Mouse (Mus musculus) intestine, embryonic 15.5 days (tissue): ENCODE measurements at regions not wholly inside any gene's neighbourhood (a gene's known extent, or its start where the extent isn't known, plus 50 kb on each side); places are given as distances from the start of the nearest gene placed in this dataset.
A peak's percentile ranks its signal among the peaks of the same experiment; 100 is the strongest.

ENCODE experiments used
- ATAC-seq: fragments of 200-750 bp; cut with Nextera tagmentation; 2 replicates; pipeline ENCODE4 v1.8.0; 2017; ENCODE audit warnings: moderate TSS enrichment, moderate library complexity
- H3K27ac ChIP-seq: fragments of 300-500 bp; sonication (generic); 2 replicates; pipeline ENCODE4 v1.5.1; 2015; ENCODE audit warnings: mild to moderate bottlenecking, inconsistent platforms
- H3K27me3 ChIP-seq: fragments of 300-500 bp; sonication (generic); replicated peaks from 2 replicates; pipeline ENCODE4 v1.6.1; 2015; ENCODE audit warnings: inconsistent platforms
- H3K36me3 ChIP-seq: fragments of 300-500 bp; sonication (generic); 2 replicates; pipeline ENCODE4 v1.6.1; 2015; ENCODE audit warnings: inconsistent platforms
- H3K4me1 ChIP-seq: fragments of 300-500 bp; sonication (generic); replicated peaks from 2 replicates; pipeline ENCODE4 v1.6.1; 2015; ENCODE audit warnings: inconsistent platforms
- H3K4me2 ChIP-seq: fragments of 300-500 bp; sonication (generic); replicated peaks from 2 replicates; pipeline ENCODE4 v1.6.1; 2015; ENCODE audit warnings: mild to moderate bottlenecking, inconsistent platforms
- H3K4me3 ChIP-seq: fragments of 300-500 bp; sonication (generic); replicated peaks from 2 replicates; pipeline ENCODE4 v1.5.1; 2015; ENCODE audit warnings: inconsistent platforms
- H3K9ac ChIP-seq: fragments of 300-500 bp; sonication (generic); 2 replicates; pipeline ENCODE4 v1.6.1; 2015; ENCODE audit warnings: inconsistent platforms
- H3K9me3 ChIP-seq: fragments of 300-500 bp; sonication (generic); 2 replicates; pipeline ENCODE4 v1.6.1; 2016; ENCODE audit warnings: inconsistent platforms
- WGBS: fragments of 180-500 bp; shearing (Covaris S2); methylation state at CpG from one replicate; pipeline ENCODE4 v1.1.7; 2015; 5-methylcytosine and 5-hydroxymethylcytosine counted together

DNA sequence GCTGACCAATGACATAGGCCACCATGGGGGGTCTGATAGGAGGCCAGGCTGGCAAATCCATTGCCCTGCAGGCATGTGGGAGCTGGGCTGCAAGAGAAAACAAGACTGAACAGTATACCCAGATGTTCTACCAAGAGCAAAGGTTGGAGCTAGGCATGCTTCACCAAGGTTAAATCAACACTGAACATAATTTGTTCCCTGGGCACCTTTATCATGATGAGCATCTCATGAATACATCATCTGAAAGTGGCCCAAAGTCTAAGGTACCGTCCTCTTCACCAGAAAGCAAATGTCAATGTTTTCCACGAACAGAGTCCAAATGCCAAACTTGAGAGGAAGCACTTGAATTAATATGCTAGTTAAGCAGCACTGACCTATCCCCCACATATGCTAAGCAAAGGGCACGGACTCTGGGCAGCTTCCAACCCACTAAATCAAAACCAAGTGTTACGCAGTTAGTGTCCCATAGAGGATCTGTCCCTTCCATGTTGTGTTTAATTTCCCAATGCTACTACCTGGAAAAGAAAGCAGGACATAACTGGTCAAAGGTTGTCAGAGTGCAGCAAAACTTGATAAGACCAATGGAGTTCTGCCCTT is 190.3 kb upstream of the Onecut1 start:
- Histone ChIP-seq H3K4me3 (no peak overlapping the region), H3K4me1 (no peaks in the 10 kb centered on the region), H3K9me3 (no peaks in the 10 kb centered on the region), H3K27me3 (no peaks in the 10 kb centered on the region), H3K4me2 (no peak overlapping the region), H3K36me3 (no peaks in the 10 kb centered on the region), H3K27ac (no peak overlapping the region), H3K9ac (no peak overlapping the region)
- no peak for ATAC-seq
- WGBS, result 86% methylated on average over 4 of the region's 4 CpGs

DNA sequence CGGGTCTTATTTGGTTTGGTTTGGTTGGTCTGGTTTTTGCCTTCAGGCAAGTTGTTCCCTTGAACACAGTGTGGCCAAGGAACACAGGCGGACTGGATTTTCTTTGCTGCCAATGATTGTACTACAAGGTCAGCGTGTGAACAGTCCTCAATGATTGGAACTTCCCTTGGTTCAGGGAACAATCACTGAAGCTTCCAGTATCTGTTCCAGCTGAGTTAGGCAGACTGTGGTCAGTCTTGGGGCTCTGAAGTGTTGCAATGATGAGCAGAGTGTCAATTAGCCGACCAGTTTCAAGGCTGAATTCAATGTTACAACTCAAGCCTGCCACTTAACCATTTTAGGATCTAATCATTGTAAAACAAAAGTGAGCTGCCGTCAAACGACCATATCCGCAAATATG is 189.5 kb upstream of the Onecut1 start:
- H3K36me3 ChIP-seq, result no peaks in the 10 kb centered on the region
- H3K27me3 ChIP-seq, result no peaks in the 10 kb centered on the region
- H3K27ac ChIP-seq, result no peak overlapping the region
- H3K9ac ChIP-seq, result no peak overlapping the region
- H3K9me3 ChIP-seq, result no peaks in the 10 kb centered on the region
- 77% methylated on average over 7 of the region's 7 CpGs for WGBS
- H3K4me1 ChIP-seq, result no peaks in the 10 kb centered on the region
- ATAC-seq, result no peak
- no peak overlapping the region for H3K4me3 ChIP-seq
- H3K4me2 ChIP-seq, result no peak overlapping the region

DNA sequence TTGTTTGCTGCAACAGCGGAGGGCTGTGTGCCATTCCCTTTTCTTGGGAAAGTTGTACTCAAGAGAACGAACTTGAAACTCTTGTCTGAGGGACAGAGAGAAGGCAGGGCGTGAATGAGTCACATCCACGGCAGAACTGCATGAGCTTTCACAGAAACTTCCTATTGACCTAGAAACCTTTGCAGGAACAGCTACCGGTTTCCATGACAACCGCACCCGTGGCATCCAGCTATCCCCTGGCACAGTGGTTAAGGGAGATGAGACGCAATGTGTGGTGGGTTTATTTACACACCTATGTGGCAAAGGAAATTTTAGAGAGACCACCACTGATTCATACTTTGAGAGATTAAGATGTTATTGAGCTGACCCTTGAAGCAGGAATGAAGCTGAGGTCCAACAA is 163.5 kb upstream of the Onecut1 start:
- H3K27ac ChIP-seq, result no peak overlapping the region
- H3K27me3 ChIP-seq, result no peaks in the 10 kb centered on the region
- no peaks in the 10 kb centered on the region for H3K4me1 ChIP-seq
- no peak for ATAC-seq
- WGBS, result 68% methylated on average over 8 of the region's 8 CpGs
- H3K4me3 ChIP-seq, result no peak overlapping the region
- no peaks in the 10 kb centered on the region for H3K36me3 ChIP-seq
- H3K4me2 ChIP-seq, result no peak overlapping the region
- H3K9me3 ChIP-seq, result no peaks in the 10 kb centered on the region
- H3K9ac ChIP-seq, result no peak overlapping the region

DNA sequence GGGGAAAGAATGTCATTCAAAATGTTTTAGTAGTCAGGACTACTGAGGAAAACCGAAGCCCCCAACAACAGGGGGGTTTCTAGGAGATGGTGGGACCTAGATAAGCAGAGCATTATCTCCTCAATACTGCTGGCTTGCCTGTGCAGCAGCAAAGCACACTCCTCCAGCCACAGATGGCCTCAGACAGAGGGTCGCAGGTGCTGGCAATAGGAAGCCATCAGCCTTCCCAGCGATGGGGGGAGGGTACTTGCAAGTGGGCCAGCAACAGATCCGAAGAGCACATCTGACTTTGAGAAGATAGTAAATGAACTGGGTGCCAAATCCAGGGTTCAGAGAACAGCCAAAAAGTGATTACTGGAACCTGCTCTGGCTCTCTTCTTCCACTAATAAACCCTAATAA is 156.0 kb upstream of the Onecut1 start:
- WGBS, result 25% methylated on average over 4 of the region's 4 CpGs
- ATAC-seq, result no peak
- H3K4me3 ChIP-seq, result no peak overlapping the region
- no peak overlapping the region for H3K9ac ChIP-seq
- H3K36me3 ChIP-seq, result no peaks in the 10 kb centered on the region
- no peaks in the 10 kb centered on the region for H3K4me1 ChIP-seq
- H3K9me3 ChIP-seq, result no peaks in the 10 kb centered on the region
- H3K4me2 ChIP-seq, result no peak overlapping the region
- no peaks in the 10 kb centered on the region for H3K27me3 ChIP-seq
- H3K27ac ChIP-seq, result no peak overlapping the region

DNA sequence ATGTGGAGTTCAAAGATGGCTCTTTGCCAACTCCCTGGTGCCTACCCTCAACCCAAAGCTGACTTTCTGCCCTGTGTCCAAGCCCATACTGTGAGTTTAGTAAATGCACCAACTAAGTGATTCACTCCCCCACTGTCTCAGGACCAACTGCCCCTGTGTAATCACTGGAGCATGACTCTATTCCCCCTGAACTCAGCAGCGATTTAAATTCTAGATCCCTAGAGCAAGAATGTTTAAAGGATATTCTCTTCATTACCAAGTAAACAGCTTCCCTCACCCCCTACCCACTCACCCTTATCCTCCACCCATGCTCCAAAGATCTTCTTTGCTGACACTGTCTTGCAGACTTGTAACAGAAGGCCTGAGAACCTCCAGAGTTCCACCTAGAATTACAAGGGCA is 154.1 kb upstream of the Onecut1 start:
- no peaks in the 10 kb centered on the region for H3K36me3 ChIP-seq
- no peak overlapping the region for H3K27ac ChIP-seq
- no peak overlapping the region for H3K9ac ChIP-seq
- H3K9me3 ChIP-seq, result no peaks in the 10 kb centered on the region
- 61% methylated on average over 1 of the region's 1 CpGs for WGBS
- no peaks in the 10 kb centered on the region for H3K4me1 ChIP-seq
- no peak for ATAC-seq
- H3K4me2 ChIP-seq, result no peak overlapping the region
- H3K4me3 ChIP-seq, result no peak overlapping the region
- no peaks in the 10 kb centered on the region for H3K27me3 ChIP-seq

DNA sequence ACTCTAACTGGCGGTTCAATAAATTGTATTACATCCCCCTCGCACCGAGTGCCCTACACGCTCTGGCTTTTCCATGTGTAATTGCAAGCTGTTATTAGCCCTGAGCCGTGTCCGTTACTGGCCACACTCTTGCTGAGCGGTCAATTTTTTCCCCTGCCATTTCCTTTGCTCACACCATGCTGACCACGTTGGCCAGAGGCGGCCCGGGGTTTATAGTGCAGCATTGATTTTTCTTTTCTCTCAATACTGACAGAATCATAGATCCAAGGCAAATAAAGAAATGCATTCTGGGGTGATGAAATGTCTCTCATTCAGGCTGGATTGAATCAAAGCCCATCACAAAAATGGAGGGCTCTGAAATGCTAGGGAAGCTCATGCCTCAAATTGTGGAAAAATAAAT is 150.0 kb upstream of the Onecut1 start:
- WGBS, result 87% methylated on average over 10 of the region's 10 CpGs
- ATAC-seq, result no peak
- H3K4me1 ChIP-seq, result no peaks in the 10 kb centered on the region
- no peak overlapping the region for H3K9ac ChIP-seq
- H3K9me3 ChIP-seq, result no peaks in the 10 kb centered on the region
- H3K4me2 ChIP-seq, result no peak overlapping the region
- H3K27ac ChIP-seq, result no peak overlapping the region
- H3K36me3 ChIP-seq, result no peaks in the 10 kb centered on the region
- no peaks in the 10 kb centered on the region for H3K27me3 ChIP-seq
- H3K4me3 ChIP-seq, result no peak overlapping the region

DNA sequence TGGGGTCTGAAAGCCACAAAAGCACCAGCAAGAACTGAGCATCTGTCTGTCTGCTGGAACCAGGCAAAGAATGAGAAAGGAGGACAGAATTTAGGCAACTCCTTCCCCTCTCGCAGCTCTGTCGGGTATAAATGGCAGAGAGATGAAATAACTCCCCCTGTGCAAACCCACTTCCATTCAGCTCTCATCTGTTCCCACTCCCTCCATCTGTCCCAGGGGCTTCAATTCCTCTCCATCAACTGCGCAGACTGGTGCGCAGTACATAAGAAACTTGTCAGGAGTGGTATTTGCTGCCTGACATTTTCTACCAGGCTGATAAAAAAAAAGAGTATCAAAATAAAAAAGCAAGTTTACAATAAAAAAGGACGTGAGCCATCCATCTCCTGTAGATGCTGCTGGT is 129.3 kb upstream of the Onecut1 start:
- Histone ChIP-seq H3K27ac (no peak overlapping the region), H3K36me3 (no peaks in the 10 kb centered on the region), H3K9ac (no peak overlapping the region), H3K9me3 (no peaks in the 10 kb centered on the region), H3K4me2 (no peak overlapping the region), H3K4me3 (no peak overlapping the region), H3K4me1 (no peaks in the 10 kb centered on the region), H3K27me3 (no peaks in the 10 kb centered on the region)
- 87% methylated on average over 5 of the region's 5 CpGs for WGBS
- no peak for ATAC-seq

DNA sequence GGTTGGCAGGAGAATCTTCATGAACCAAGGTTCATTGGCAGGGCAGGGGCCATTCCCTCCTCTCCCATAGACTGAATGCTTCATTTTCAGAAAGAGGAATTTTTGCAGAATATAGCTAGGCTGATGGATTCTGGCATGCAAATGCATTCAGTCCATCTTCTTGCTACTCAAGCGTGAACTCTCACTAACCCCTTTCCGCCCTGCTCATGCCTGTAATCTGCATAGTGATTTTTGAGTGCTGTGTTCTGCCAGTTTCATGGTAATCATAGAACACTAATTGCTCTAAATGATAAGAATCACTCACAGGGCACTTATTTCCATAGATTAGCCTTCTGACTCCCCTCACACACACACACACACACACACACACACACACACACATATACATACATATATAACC is 119.8 kb upstream of the Onecut1 start:
- Histone ChIP-seq H3K27ac (no peak overlapping the region), H3K9me3 (no peaks in the 10 kb centered on the region), H3K36me3 (no peaks in the 10 kb centered on the region), H3K4me3 (no peak overlapping the region), H3K27me3 (no peaks in the 10 kb centered on the region), H3K4me2 (no peak overlapping the region), H3K4me1 (no peaks in the 10 kb centered on the region), H3K9ac (no peak overlapping the region)
- 94% methylated on average over 2 of the region's 2 CpGs for WGBS
- ATAC-seq, result no peak

DNA sequence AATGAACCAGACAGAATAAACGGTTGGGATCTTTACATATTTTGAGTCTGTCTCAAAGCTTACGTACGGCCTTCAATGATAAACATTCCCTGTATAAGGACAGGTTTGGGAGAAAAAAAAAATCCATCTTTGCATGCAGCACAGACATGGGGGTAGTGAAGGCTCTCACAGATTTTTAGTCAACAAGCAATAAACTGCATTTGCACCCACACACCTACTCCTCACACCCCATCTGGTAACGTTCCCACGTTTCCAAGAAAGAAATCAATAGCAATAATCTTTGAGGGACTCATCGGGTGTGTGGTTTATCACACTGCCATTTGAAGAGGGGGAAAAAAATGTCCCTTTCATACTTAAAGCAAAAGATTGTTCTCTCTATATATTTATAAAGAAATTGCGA is 113.8 kb upstream of the Onecut1 start:
- no peak overlapping the region for H3K4me2 ChIP-seq
- H3K4me3 ChIP-seq, result no peak overlapping the region
- 55% methylated on average over 7 of the region's 7 CpGs for WGBS
- no peaks in the 10 kb centered on the region for H3K27me3 ChIP-seq
- ATAC-seq, result no peak
- no peaks in the 10 kb centered on the region for H3K9me3 ChIP-seq
- H3K27ac ChIP-seq, result no peak overlapping the region
- H3K4me1 ChIP-seq, result no peaks in the 10 kb centered on the region
- H3K36me3 ChIP-seq, result no peaks in the 10 kb centered on the region
- H3K9ac ChIP-seq, result no peak overlapping the region

DNA sequence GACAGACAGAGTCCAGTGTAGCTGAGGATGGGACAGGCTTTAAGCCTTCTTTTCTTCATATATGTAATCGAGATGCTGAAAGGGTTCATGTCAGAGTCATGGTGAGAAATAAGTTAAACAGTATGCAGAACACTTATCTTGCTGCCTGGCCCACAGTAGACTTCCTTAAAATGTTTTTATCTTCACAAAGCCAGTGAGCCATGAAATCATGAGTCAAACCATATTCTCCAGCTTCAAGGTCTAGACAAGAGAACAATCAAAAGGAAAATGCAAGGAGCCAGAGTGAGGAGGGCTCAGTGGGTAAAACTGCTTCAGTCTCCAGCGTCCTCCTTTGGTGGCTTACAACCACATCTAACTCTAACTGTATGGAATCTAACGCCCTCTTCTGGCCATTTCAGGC is 103.7 kb upstream of the Onecut1 start:
- no peak overlapping the region for H3K4me3 ChIP-seq
- H3K4me1 ChIP-seq, result no peaks in the 10 kb centered on the region
- no peaks in the 10 kb centered on the region for H3K36me3 ChIP-seq
- no peak overlapping the region for H3K4me2 ChIP-seq
- no peak overlapping the region for H3K9ac ChIP-seq
- H3K27me3 ChIP-seq, result no peaks in the 10 kb centered on the region
- no peak overlapping the region for H3K27ac ChIP-seq
- 63% methylated on average over 3 of the region's 3 CpGs for WGBS
- no peaks in the 10 kb centered on the region for H3K9me3 ChIP-seq
- no peak for ATAC-seq

DNA sequence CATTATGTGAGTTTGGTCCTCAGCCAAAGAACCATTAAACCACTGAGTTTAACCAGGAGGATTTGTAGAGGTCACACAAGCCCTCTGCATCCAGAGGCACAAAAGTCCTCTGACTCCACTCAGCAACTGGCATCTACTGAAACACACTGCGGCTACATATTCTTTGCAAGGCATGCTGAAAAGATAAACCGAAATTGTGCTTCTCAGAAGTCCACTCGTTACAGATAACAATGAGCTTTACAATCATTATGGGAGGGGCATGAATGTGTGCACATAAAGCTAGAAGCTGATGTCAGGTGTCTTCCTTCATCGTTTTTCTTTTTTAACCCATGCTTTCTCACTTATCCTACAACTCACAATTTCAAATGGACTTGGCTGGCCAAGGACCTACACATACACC is 102.8 kb upstream of the Onecut1 start:
- Histone ChIP-seq H3K4me3 (no peak overlapping the region), H3K27me3 (no peaks in the 10 kb centered on the region), H3K4me2 (no peak overlapping the region), H3K9me3 (no peaks in the 10 kb centered on the region), H3K27ac (no peak overlapping the region), H3K9ac (no peak overlapping the region), H3K36me3 (no peaks in the 10 kb centered on the region), H3K4me1 (no peaks in the 10 kb centered on the region)
- no peak for ATAC-seq
- 86% methylated on average over 4 of the region's 4 CpGs for WGBS

DNA sequence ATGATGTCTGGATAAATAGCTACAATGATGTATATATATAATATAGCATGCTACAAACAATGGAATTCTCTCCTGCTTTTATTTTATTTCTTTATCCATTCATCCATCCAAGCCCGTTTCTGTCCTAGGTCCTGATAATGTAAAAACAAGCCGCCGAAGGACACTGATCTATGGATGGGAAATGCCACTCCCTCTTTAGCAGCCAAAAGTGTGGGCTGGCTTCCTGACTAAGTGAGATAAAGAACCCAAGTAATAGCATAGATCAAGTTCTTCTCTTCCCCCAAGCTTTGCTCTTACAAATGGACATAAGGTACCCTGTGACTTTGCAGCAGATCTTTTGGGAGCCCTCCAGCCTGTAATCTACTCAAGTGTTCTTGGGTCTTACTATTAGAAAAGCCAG is 81.3 kb upstream of the Onecut1 start:
- H3K4me2 ChIP-seq, result no peak overlapping the region
- H3K9ac ChIP-seq, result no peak overlapping the region
- 57% methylated on average over 3 of the region's 3 CpGs for WGBS
- H3K36me3 ChIP-seq, result no peaks in the 10 kb centered on the region
- H3K4me1 ChIP-seq, result no peaks in the 10 kb centered on the region
- no peak for ATAC-seq
- H3K9me3 ChIP-seq, result no peaks in the 10 kb centered on the region
- H3K4me3 ChIP-seq, result no peak overlapping the region
- H3K27ac ChIP-seq, result no peak overlapping the region
- H3K27me3 ChIP-seq, result no peaks in the 10 kb centered on the region

DNA sequence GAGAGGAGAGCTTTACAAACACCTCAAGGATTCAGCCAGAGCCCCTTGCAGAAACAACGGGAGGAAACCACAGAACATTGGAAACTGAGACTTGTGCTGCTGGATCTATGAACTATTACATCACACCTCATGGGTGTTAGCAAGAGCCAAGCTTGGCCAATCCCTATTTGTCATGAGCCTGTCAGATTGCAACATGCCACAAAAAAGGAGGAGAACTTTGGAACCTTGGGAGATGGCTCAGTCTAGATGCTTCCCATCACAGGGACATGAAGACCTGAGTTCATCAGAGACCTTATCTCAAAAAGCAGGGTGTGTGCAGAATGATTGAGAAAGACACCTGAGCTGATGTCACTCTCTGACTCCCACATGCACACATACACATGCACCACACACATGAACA is 68.3 kb upstream of the Onecut1 start:
- Histone ChIP-seq H3K4me3 (no peak overlapping the region), H3K9ac (no peak overlapping the region), H3K4me1 (no peaks in the 10 kb centered on the region), H3K36me3 (no peaks in the 10 kb centered on the region), H3K9me3 (no peaks in the 10 kb centered on the region), H3K27ac (no peak overlapping the region), H3K27me3 (no peaks in the 10 kb centered on the region), H3K4me2 (no peak overlapping the region)
- WGBS, result 52% methylated on average over 1 of the region's 1 CpGs
- no peak for ATAC-seq

DNA sequence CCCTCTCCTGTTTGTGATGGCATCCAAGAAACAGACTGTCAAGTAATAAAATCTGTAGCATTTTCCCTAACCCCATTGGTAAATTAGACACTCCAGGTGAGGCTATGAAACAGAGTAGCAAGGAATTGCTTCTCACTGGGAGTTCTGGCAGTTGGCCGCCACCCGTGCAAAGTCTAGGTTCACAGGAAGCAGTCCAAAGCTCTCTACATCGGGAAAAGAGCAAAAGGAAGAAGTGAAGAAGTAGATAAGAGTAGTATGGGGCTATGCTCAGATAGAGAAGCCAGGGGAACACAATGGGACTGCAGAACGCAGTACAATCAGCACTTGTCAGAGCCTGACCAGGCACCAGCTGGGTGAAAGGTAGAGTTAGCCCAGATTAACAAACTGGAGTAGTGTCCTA is 65.7 kb upstream of the Onecut1 start:
- no peak overlapping the region for H3K27ac ChIP-seq
- H3K4me3 ChIP-seq, result no peak overlapping the region
- H3K36me3 ChIP-seq, result no peaks in the 10 kb centered on the region
- no peak overlapping the region for H3K4me2 ChIP-seq
- no peaks in the 10 kb centered on the region for H3K27me3 ChIP-seq
- H3K9ac ChIP-seq, result no peak overlapping the region
- no peaks in the 10 kb centered on the region for H3K9me3 ChIP-seq
- ATAC-seq, result peak; percentile 36; the same call in 1 of the 2 replicates
- H3K4me1 ChIP-seq, result no peaks in the 10 kb centered on the region
- WGBS, result 63% methylated on average over 4 of the region's 4 CpGs
